14 mouse cellular contexts compared by ENCODE assay signal in genomic region chr13:32610970-32611369, GRCm38 (mm10).
DNase-seq lines count a peak whose midpoint lies in the region; ATAC-seq lines count a peak whose summit lies in the region.
"Had no signal": no experiment of that assay in that cellular context is flagged by ENCODE, and none has a peak within 500 bp of the region (broad histone marks: within the 10 kb centered on the region; RNA-seq: fewer than 3 reads in every experiment).

No protein-coding gene starts in this region.

- WGBS in kidney, embryonic 15.5 days, result 14% methylated on average over 5 of the region's 5 CpGs
- WGBS in limb, embryonic 15.5 days, result 22% methylated on average over 5 of the region's 5 CpGs

- H3K36me3 ChIP-seq in kidney, embryonic 15.5 days, result no peaks in the 10 kb centered on the region
- H3K36me3 ChIP-seq in limb, embryonic 15.5 days, result no peaks in the 10 kb centered on the region
- H3K36me3 ChIP-seq: hindbrain, embryonic 15.5 days; midbrain, embryonic 10.5 days; neural tube, embryonic 15.5 days had no signal

- peak; percentile 65 for DNase-seq in adrenal gland, adult 2 months
- DNase-seq in adrenal gland, postnatal 14 days, result no peak
- DNase-seq in kidney, adult 11 months, result no peak
- DNase-seq in adrenal gland, postnatal 36 days, result peak; percentile 18 to 42
- no peak for DNase-seq in testis, postnatal 10 days (ENCODE audit: low spot score)
- DNase-seq in left cerebral cortex, adult 9 months (ENCODE audit: low spot score in 2 of 2), result no peak
- DNase-seq: cerebellum, postnatal 25 days; right cerebral cortex, postnatal 25 days had no signal

- H3K4me3 ChIP-seq in kidney, embryonic 15.5 days (replicated peaks), result no peak overlapping the region
- no peak overlapping the region for H3K4me3 ChIP-seq in limb, embryonic 15.5 days
- H3K4me3 ChIP-seq: forebrain, embryonic 13.5 days; hindbrain, embryonic 15.5 days; midbrain, embryonic 10.5 days; neural tube, embryonic 15.5 days had no signal

- H3K27ac ChIP-seq in kidney, embryonic 15.5 days, result peak overlapping the region; percentile 61; the same call in 1 of the 2 replicates
- H3K27ac ChIP-seq in limb, embryonic 15.5 days, result peak overlapping the region; percentile 33; the same call in 1 of the 2 replicates
- H3K27ac ChIP-seq: forebrain, embryonic 13.5 days; hindbrain, embryonic 15.5 days; midbrain, embryonic 10.5 days; neural tube, embryonic 15.5 days had no signal

- no peak overlapping the region for H3K4me2 ChIP-seq in kidney, embryonic 15.5 days
- H3K4me2 ChIP-seq in limb, embryonic 15.5 days, result no peak overlapping the region
- H3K4me2 ChIP-seq: forebrain, embryonic 13.5 days; hindbrain, embryonic 15.5 days; neural tube, embryonic 15.5 days had no signal

- no peaks in the 10 kb centered on the region for H3K9me3 ChIP-seq in kidney, embryonic 15.5 days (replicated peaks)
- no peaks in the 10 kb centered on the region for H3K9me3 ChIP-seq in limb, embryonic 15.5 days
- H3K9me3 ChIP-seq: forebrain, embryonic 13.5 days; hindbrain, embryonic 15.5 days; midbrain, embryonic 10.5 days; neural tube, embryonic 15.5 days had no signal

- no peak overlapping the region for H3K9ac ChIP-seq in kidney, embryonic 15.5 days
- no peak overlapping the region for H3K9ac ChIP-seq in limb, embryonic 15.5 days
- H3K9ac ChIP-seq: forebrain, embryonic 13.5 days; hindbrain, embryonic 15.5 days; neural tube, embryonic 15.5 days had no signal

- 0 out of 2 replicates have a peak, but pooled peaks have one; percentile 9 for ATAC-seq in kidney, embryonic 15.5 days (replicated peaks; ENCODE audit: low FRiP score)
- no peak for ATAC-seq in limb, embryonic 15.5 days (ENCODE audit: insufficient number of reproducible peaks, low FRiP score, low TSS enrichment, low read depth)
- ATAC-seq: forebrain, embryonic 13.5 days had no signal

- peaks cover 29% of the 10 kb centered on the region for H3K4me1 ChIP-seq in kidney, embryonic 15.5 days
- H3K4me1 ChIP-seq in limb, embryonic 15.5 days, result peaks cover 40% of the 10 kb centered on the region
- H3K4me1 ChIP-seq: forebrain, embryonic 13.5 days; midbrain, embryonic 10.5 days had no signal

- H3K27me3 ChIP-seq in kidney, embryonic 15.5 days, result no peaks in the 10 kb centered on the region
- H3K27me3 ChIP-seq in limb, embryonic 15.5 days, result no peaks in the 10 kb centered on the region
- H3K27me3 ChIP-seq: forebrain, embryonic 13.5 days; hindbrain, embryonic 15.5 days; neural tube, embryonic 15.5 days had no signal

Comparison
In these comparisons a context has a peak if more than half of its experiments do, and no peak if none do; other contexts are left out.
1. DNase-seq: peak in adrenal gland, adult 2 months (single experiment) and adrenal gland, postnatal 36 days (2 of 2); none in adrenal gland, postnatal 14 days (single experiment), kidney, adult 11 months (single experiment), testis, postnatal 10 days (single experiment) and left cerebral cortex, adult 9 months (0 of 2).